13 mouse cellular contexts compared by ENCODE assay signal in the genomic region with DNA sequence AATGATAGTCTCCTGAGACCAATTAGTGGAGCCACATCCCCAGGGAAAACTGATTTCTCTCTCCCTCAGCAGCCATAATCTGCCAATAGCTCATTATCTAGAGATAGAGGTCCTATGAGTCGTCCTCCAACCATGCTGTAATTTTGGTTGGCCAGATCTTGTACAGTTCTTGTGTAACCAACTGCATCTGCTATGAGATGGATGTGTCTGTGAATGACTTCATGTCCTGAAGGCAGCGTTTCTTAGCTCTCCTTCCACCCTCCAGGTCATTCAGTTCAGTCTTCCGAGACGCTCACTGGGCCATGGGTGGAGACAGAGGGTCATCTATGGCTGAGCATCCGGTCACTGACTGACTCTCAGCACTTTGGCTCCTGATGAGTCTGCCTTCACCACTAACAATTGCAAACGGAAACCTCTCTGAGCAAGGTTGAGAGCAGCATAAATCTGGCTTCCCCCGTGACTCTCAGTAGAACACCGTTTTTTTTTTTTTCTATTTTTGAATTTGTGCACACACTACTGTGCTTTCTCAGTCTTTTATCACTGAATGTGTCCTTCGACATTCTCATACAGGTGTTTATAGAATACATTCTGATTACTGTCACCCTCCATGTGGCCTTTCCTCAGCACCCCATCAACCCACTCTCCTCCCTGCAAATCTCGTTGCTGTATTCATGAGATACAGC.
A peak's percentile ranks its signal among the peaks of the same experiment; 100 is the strongest.
DNase-seq lines count a peak whose midpoint lies in the region; ATAC-seq and TF ChIP-seq lines count a peak whose summit lies in the region.
"Had no signal": no experiment of that assay in that cellular context is flagged by ENCODE, and none has a peak within 500 bp of the region (broad histone marks: within the 10 kb centered on the region; RNA-seq: fewer than 3 reads in every experiment).

No protein-coding gene starts in this region.

- no peak overlapping the region for H3K4me2 ChIP-seq in forebrain, embryonic 15.5 days (replicated peaks)
- no peak overlapping the region for H3K4me2 ChIP-seq in kidney, embryonic 16.5 days (replicated peaks; ENCODE audit: low read depth, low read length)
- no peak overlapping the region for H3K4me2 ChIP-seq in liver, postnatal 0 days (ENCODE audit: low read depth, low read length)
- H3K4me2 ChIP-seq: hindbrain, embryonic 13.5 days had no signal

- no peaks in the 10 kb centered on the region for H3K9me3 ChIP-seq in forebrain, embryonic 10.5 days
- H3K9me3 ChIP-seq in forebrain, embryonic 15.5 days: no peaks in the 10 kb centered on the region
- H3K9me3 ChIP-seq in kidney, embryonic 16.5 days (ENCODE audit: low read length): no peaks in the 10 kb centered on the region
- no peaks in the 10 kb centered on the region for H3K9me3 ChIP-seq in liver, postnatal 0 days (ENCODE audit: low read length)
- H3K9me3 ChIP-seq: embryonic facial prominence, embryonic 15.5 days; hindbrain, embryonic 13.5 days had no signal

- no peak overlapping the region for H3K9ac ChIP-seq in forebrain, embryonic 15.5 days (replicated peaks)
- no peak overlapping the region for H3K9ac ChIP-seq in kidney, embryonic 16.5 days (replicated peaks; ENCODE audit: low read length)
- no peak overlapping the region for H3K9ac ChIP-seq in liver, postnatal 0 days (replicated peaks)
- H3K9ac ChIP-seq: embryonic facial prominence, embryonic 15.5 days; hindbrain, embryonic 13.5 days had no signal

- 0 out of 2 replicates have a peak overlapping the region, but pooled peaks have one; percentile 56 for H3K27ac ChIP-seq in forebrain, embryonic 10.5 days
- H3K27ac ChIP-seq in forebrain, embryonic 15.5 days (replicated peaks): no peak overlapping the region
- H3K27ac ChIP-seq in kidney, embryonic 16.5 days (ENCODE audit: low read length): no peak overlapping the region
- H3K27ac ChIP-seq in liver, postnatal 0 days (ENCODE audit: low read depth): no peak overlapping the region
- H3K27ac ChIP-seq: hindbrain, embryonic 13.5 days had no signal

- TF ChIP-seq EP300 in liver, postnatal 0 days (IDR thresholded peaks at IDR 0.05; ENCODE audit: low read depth): no peak

- no peak for TF ChIP-seq CTCF in liver, postnatal 0 days (IDR thresholded peaks at IDR 0.05; ENCODE audit: low read depth)

- no peaks in the 10 kb centered on the region for H3K27me3 ChIP-seq in forebrain, embryonic 10.5 days (ENCODE audit: poor library complexity, severe bottlenecking)
- no peaks in the 10 kb centered on the region for H3K27me3 ChIP-seq in forebrain, embryonic 15.5 days
- H3K27me3 ChIP-seq in kidney, embryonic 16.5 days (ENCODE audit: insufficient read depth, low read length): no peaks in the 10 kb centered on the region
- H3K27me3 ChIP-seq in liver, postnatal 0 days (ENCODE audit: insufficient read depth, low read length): no peaks in the 10 kb centered on the region
- H3K27me3 ChIP-seq: embryonic facial prominence, embryonic 15.5 days; hindbrain, embryonic 13.5 days had no signal

- H3K4me1 ChIP-seq in forebrain, embryonic 10.5 days: peaks cover 24% of the 10 kb centered on the region
- H3K4me1 ChIP-seq in forebrain, embryonic 15.5 days: peaks cover 4% of the 10 kb centered on the region; the same call in 1 of the 2 replicates
- H3K4me1 ChIP-seq in kidney, embryonic 16.5 days (ENCODE audit: insufficient read depth, low read length): peaks cover 12% of the 10 kb centered on the region; the same call in 1 of the 2 replicates
- H3K4me1 ChIP-seq in liver, postnatal 0 days (ENCODE audit: insufficient read depth): peaks cover 13% of the 10 kb centered on the region; the same call in 1 of the 2 replicates

- no peak for ATAC-seq in forebrain, embryonic 15.5 days (replicated peaks)
- ATAC-seq in kidney, embryonic 16.5 days (ENCODE audit: low FRiP score, low TSS enrichment): no peak
- peak; percentile 24; the same call in 1 of the 2 replicates for ATAC-seq in granulocyte monocyte progenitor cell, adult 5-6 weeks (replicated peaks; ENCODE audit: poor library complexity, severe bottlenecking)
- peak; percentile 9; the same call in 1 of the 2 replicates for ATAC-seq in liver, postnatal 0 days

- no peak overlapping the region for H3K4me3 ChIP-seq in forebrain, embryonic 10.5 days
- no peak overlapping the region for H3K4me3 ChIP-seq in forebrain, embryonic 15.5 days
- H3K4me3 ChIP-seq in kidney, embryonic 16.5 days (ENCODE audit: low read length): no peak overlapping the region
- H3K4me3 ChIP-seq in liver, postnatal 0 days (ENCODE audit: low read depth, low read length): no peak overlapping the region
- H3K4me3 ChIP-seq: embryonic facial prominence, embryonic 15.5 days; hindbrain, embryonic 13.5 days; layer of hippocampus, adult 2 months had no signal

- H3K36me3 ChIP-seq in forebrain, embryonic 10.5 days (replicated peaks): peaks cover under 1% of the 10 kb centered on the region; the same call in 1 of the 2 replicates
- H3K36me3 ChIP-seq in forebrain, embryonic 15.5 days: peaks cover under 1% of the 10 kb centered on the region; the same call in 1 of the 2 replicates
- peaks cover 14% of the 10 kb centered on the region for H3K36me3 ChIP-seq in kidney, embryonic 16.5 days (ENCODE audit: insufficient read depth, low read length)
- H3K36me3 ChIP-seq in liver, postnatal 0 days (replicated peaks; ENCODE audit: insufficient read depth, low read length): peaks cover 86% of the 10 kb centered on the region

- intact Hi-C loops in left cerebral cortex, postnatal 25 days (cut with DNase I): no loop called here

- no peak for DNase-seq in forebrain, embryonic 10.5 days (ENCODE audit: extremely low spot score, low spot score)
- DNase-seq in kidney, postnatal 14 days: peak; percentile 16
- no peak for DNase-seq in liver, postnatal 0 days
- DNase-seq in left cerebral cortex, postnatal 25 days (ENCODE audit: low spot score in 2 of 2): no peak
- no peak for DNase-seq in urinary bladder, adult 18-20 months (ENCODE audit: low spot score in 2 of 2)
- DNase-seq: adrenal gland, postnatal 14 days; cerebellum, adult 8-10 months had no signal

- 94% methylated on average over 10 of the region's 10 CpGs for WGBS in forebrain, embryonic 10.5 days
- 90% methylated on average over 10 of the region's 10 CpGs for WGBS in forebrain, embryonic 15.5 days
- 75% methylated on average over 10 of the region's 10 CpGs for WGBS in kidney, embryonic 16.5 days
- WGBS in liver, postnatal 0 days (ENCODE audit: insufficient replicate concordance): 73% methylated on average over 10 of the region's 10 CpGs

Comparison
In these comparisons a context has a peak if more than half of its experiments do, and no peak if none do; other contexts are left out.
1. ATAC-seq: peak in granulocyte monocyte progenitor cell, adult 5-6 weeks (single experiment) and liver, postnatal 0 days (single experiment); none in forebrain, embryonic 15.5 days (single experiment) and kidney, embryonic 16.5 days (single experiment).